Mouse (Mus musculus) frontal cortex, adult (tissue): ENCODE measurements around the gene Macrod1.
"Not testable (repeated sequence)": the region's sequence is repeated elsewhere in the genome, so short reads cannot be mapped to it uniquely, and the experiment has no call there.

ENCODE experiments used
- ATAC-seq: cut with Nextera tagmentation; 2 replicates; pipeline ENCODE4 v1.9.2; 2017; ENCODE audit warnings: mild to moderate bottlenecking, moderate library complexity, mixed read lengths; ENCODE audit not compliant: low TSS enrichment

The Macrod1 gene

GRCm38 (mm10) chr19:7056248-7057087, at the start of gene Macrod1:
Gene Macrod1 (plus strand): TSS chr19:7056810.
- peak; percentile 64 for ATAC-seq

GRCm38 (mm10) chr19:7006892-7007593, 49.6 kb upstream of the Macrod1 start:
- no peak for ATAC-seq

- no peak for ATAC-seq
These were observed 44.2 kb upstream of the Macrod1 start for GRCm38 (mm10) chr19:7012426-7012825.

GRCm38 (mm10) chr19:7013984-7014383, 42.6 kb upstream of the Macrod1 start:
- ATAC-seq: no peak

GRCm38 (mm10) chr19:7014481-7015135, 42.0 kb upstream of the Macrod1 start:
- ATAC-seq: no peak

GRCm38 (mm10) chr19:7017541-7018457, 38.8 kb upstream of the Macrod1 start:
- no peak for ATAC-seq

GRCm38 (mm10) chr19:7018546-7018945, 38.1 kb upstream of the Macrod1 start:
- ATAC-seq: no peak

- no peak for ATAC-seq
These were observed 37.4 kb upstream of the Macrod1 start, which contains the start of gene Fermt3 for GRCm38 (mm10) chr19:7019191-7019590. Gene Fermt3 (minus strand): TSS chr19:7019469.

- ATAC-seq: peak; percentile 65
These were observed 36.4 kb upstream of the Macrod1 start for GRCm38 (mm10) chr19:7020224-7020641.

- peak; percentile 92 for ATAC-seq
These were observed 27.1 kb upstream of the Macrod1 start for GRCm38 (mm10) chr19:7029531-7029930.

- ATAC-seq: no peak
These were observed 22.6 kb upstream of the Macrod1 start for GRCm38 (mm10) chr19:7034006-7034405.

GRCm38 (mm10) chr19:7039088-7039720, 17.4 kb upstream of the Macrod1 start:
- ATAC-seq: peak; percentile 5; the same call in 1 of the 2 replicates

GRCm38 (mm10) chr19:7039841-7040636, 16.6 kb upstream of the Macrod1 start, which contains the start of gene Stip1:
Gene Stip1 (minus strand): TSS chr19:7039967.
- peak; percentile 97 for ATAC-seq

GRCm38 (mm10) chr19:7040637-7041130, 15.9 kb upstream of the Macrod1 start:
- peak; percentile 1; the same call in 1 of the 2 replicates for ATAC-seq

- ATAC-seq: no peak
These were observed 15.4 kb upstream of the Macrod1 start for GRCm38 (mm10) chr19:7041171-7041570.

- no peak for ATAC-seq
These were observed 12.3 kb upstream of the Macrod1 start for GRCm38 (mm10) chr19:7044279-7044678.

- ATAC-seq: no peak
These were observed 11.9 kb upstream of the Macrod1 start for GRCm38 (mm10) chr19:7044706-7045105.

- ATAC-seq: not testable (repeated sequence)
These were observed 3.2 kb upstream of the Macrod1 start for GRCm38 (mm10) chr19:7053382-7053781.

GRCm38 (mm10) chr19:7054772-7055171, 1.8 kb upstream of the Macrod1 start:
- no peak for ATAC-seq
